Mouse (Mus musculus) cerebellum, postnatal 4 days (tissue): ENCODE data around the gene Fam216b.

Source experiments
- DNase-seq, 2 experiments: peaks; one replicate each; pipeline ENCODE4 v3.0.0; 2022; ENCODE audit warnings: low spot score in 2 of 2, mixed read lengths in 1 of 2

Fam216b gene

GRCm38 (mm10) chr14:78088907-78089306 is at the start of gene Fam216b:
TSS of gene Fam216b (minus strand) at chr14:78089007.
- DNase-seq = no peak

GRCm38 (mm10) chr14:78132368-78133052 is 43.7 kb upstream of the Fam216b start:
- DNase-seq = no peak

- no peak for DNase-seq
These were observed 37.9 kb upstream of the Fam216b start for GRCm38 (mm10) chr14:78126670-78127069.

GRCm38 (mm10) chr14:78120286-78120685 is 31.5 kb upstream of the Fam216b start:
- no peak for DNase-seq

- no peak for DNase-seq
These were observed 30.8 kb upstream of the Fam216b start for GRCm38 (mm10) chr14:78119449-78120200.

- DNase-seq = no peak
These were observed 28.9 kb upstream of the Fam216b start for GRCm38 (mm10) chr14:78117671-78118070.

- no peak for DNase-seq
These were observed 28.5 kb upstream of the Fam216b start for GRCm38 (mm10) chr14:78117268-78117667.

GRCm38 (mm10) chr14:78112466-78112865 is 23.7 kb upstream of the Fam216b start:
- no peak for DNase-seq

- DNase-seq = no peak
These were observed 22.1 kb upstream of the Fam216b start for GRCm38 (mm10) chr14:78110871-78111270.

- DNase-seq = no peak
These were observed 20.6 kb upstream of the Fam216b start for GRCm38 (mm10) chr14:78109419-78109818.

GRCm38 (mm10) chr14:78108388-78108787 is 19.6 kb upstream of the Fam216b start:
- DNase-seq = no peak

GRCm38 (mm10) chr14:78089591-78089990 is 784 bp upstream of the Fam216b start:
- no peak for DNase-seq

- DNase-seq = no peak
These were observed 5.3 kb downstream of the Fam216b start for GRCm38 (mm10) chr14:78083465-78083864.

- no peak for DNase-seq
These were observed 11.3 kb downstream of the Fam216b start for GRCm38 (mm10) chr14:78077508-78077907.

GRCm38 (mm10) chr14:78065938-78066710 is 22.7 kb downstream of the Fam216b start:
- no peak for DNase-seq

GRCm38 (mm10) chr14:78062484-78062883 is 26.3 kb downstream of the Fam216b start:
- DNase-seq = peak in 1 of 2 experiments; percentile 16

GRCm38 (mm10) chr14:78060609-78060951 is 28.2 kb downstream of the Fam216b start:
- DNase-seq = no peak

GRCm38 (mm10) chr14:78059878-78060608 is 28.8 kb downstream of the Fam216b start:
- no peak for DNase-seq

GRCm38 (mm10) chr14:78057362-78057761 is 31.4 kb downstream of the Fam216b start:
- no peak for DNase-seq

- no peak for DNase-seq
These were observed 32.4 kb downstream of the Fam216b start for GRCm38 (mm10) chr14:78056371-78056770.

- no peak for DNase-seq
These were observed 40.1 kb downstream of the Fam216b start for GRCm38 (mm10) chr14:78048674-78049073.

- DNase-seq = no peak
These were observed 40.5 kb downstream of the Fam216b start for GRCm38 (mm10) chr14:78048258-78048657.
